Comparison of ENCODE assay signal across 28 mouse cellular contexts in the genomic region with DNA sequence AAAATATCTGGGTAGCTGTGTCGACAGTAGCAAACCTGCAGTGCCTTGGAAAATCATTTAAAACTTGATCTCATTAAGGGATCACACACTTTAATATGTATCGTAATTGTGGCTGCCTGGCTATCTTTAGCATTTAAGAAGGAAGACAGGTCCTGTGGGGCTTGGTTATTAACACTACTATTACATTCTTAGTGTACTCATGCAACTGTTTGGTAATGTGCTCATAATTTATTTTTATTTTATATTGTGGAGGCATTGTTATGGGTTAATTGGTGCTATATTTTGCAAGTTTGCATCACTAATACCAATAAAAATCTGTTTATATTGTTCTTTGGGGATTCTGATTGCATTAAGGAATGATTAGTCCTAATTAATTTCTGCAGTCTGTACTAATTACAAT.
A peak's percentile ranks its signal among the peaks of the same experiment; 100 is the strongest.
DNase-seq lines count a peak whose midpoint lies in the region; ATAC-seq and TF ChIP-seq lines count a peak whose summit lies in the region.
"Had no signal": no experiment of that assay in that cellular context is flagged by ENCODE, and none has a peak within 500 bp of the region (broad histone marks: within the 10 kb centered on the region; RNA-seq: fewer than 3 reads in every experiment).

No protein-coding gene starts in this region.

- ATAC-seq in hindbrain, embryonic 13.5 days (ENCODE audit: low FRiP score): peak; percentile 66
- no peak for ATAC-seq in hindbrain, embryonic 12.5 days (ENCODE audit: low FRiP score)
- no peak for ATAC-seq in hindbrain, postnatal 0 days
- ATAC-seq in hindbrain, embryonic 11.5 days (ENCODE audit: low FRiP score): no peak
- ATAC-seq in neural tube, embryonic 12.5 days (ENCODE audit: low FRiP score, low read depth): peak; percentile 53; the same call in 1 of the 2 replicates
- peak; percentile 70 for ATAC-seq in neural tube, embryonic 15.5 days (ENCODE audit: low FRiP score)
- no peak for ATAC-seq in liver, embryonic 12.5 days
- ATAC-seq: activated CD4-positive, CD25-positive, alpha-beta regulatory T cell, adult 4 months; CD4-positive, CD25-positive, alpha-beta regulatory T cell, adult 4 months; forebrain, embryonic 14.5 days; Patski had no signal

- H3K36me3 ChIP-seq in hindbrain, embryonic 13.5 days: no peaks in the 10 kb centered on the region
- H3K36me3 ChIP-seq in hindbrain, embryonic 12.5 days: no peaks in the 10 kb centered on the region
- no peaks in the 10 kb centered on the region for H3K36me3 ChIP-seq in hindbrain, postnatal 0 days (ENCODE audit: insufficient read depth, low read length)
- no peaks in the 10 kb centered on the region for H3K36me3 ChIP-seq in hindbrain, embryonic 11.5 days (ENCODE audit: control insufficient read depth, insufficient read depth, low read length)
- no peaks in the 10 kb centered on the region for H3K36me3 ChIP-seq in neural tube, embryonic 12.5 days
- no peaks in the 10 kb centered on the region for H3K36me3 ChIP-seq in neural tube, embryonic 15.5 days
- no peaks in the 10 kb centered on the region for H3K36me3 ChIP-seq in liver, embryonic 12.5 days
- H3K36me3 ChIP-seq: embryonic facial prominence, embryonic 13.5 days; embryonic facial prominence, embryonic 15.5 days; forebrain, embryonic 10.5 days; forebrain, embryonic 12.5 days; G1E had no signal

- WGBS in hindbrain, embryonic 13.5 days: 59% methylated on average over 2 of the region's 2 CpGs
- WGBS in hindbrain, embryonic 12.5 days: 77% methylated on average over 2 of the region's 2 CpGs
- 65% methylated on average over 2 of the region's 2 CpGs for WGBS in hindbrain, postnatal 0 days
- 91% methylated on average over 2 of the region's 2 CpGs for WGBS in hindbrain, embryonic 11.5 days
- WGBS in neural tube, embryonic 12.5 days: 63% methylated on average over 2 of the region's 2 CpGs
- 32% methylated on average over 2 of the region's 2 CpGs for WGBS in neural tube, embryonic 15.5 days
- 62% methylated on average over 2 of the region's 2 CpGs for WGBS in liver, embryonic 12.5 days (ENCODE audit: insufficient replicate concordance)

- H3K9me3 ChIP-seq in hindbrain, embryonic 13.5 days: no peaks in the 10 kb centered on the region
- H3K9me3 ChIP-seq in hindbrain, embryonic 12.5 days (replicated peaks): no peaks in the 10 kb centered on the region
- no peaks in the 10 kb centered on the region for H3K9me3 ChIP-seq in hindbrain, postnatal 0 days (ENCODE audit: low read length)
- no peaks in the 10 kb centered on the region for H3K9me3 ChIP-seq in hindbrain, embryonic 11.5 days (ENCODE audit: control insufficient read depth, low read length)
- no peaks in the 10 kb centered on the region for H3K9me3 ChIP-seq in neural tube, embryonic 12.5 days
- no peaks in the 10 kb centered on the region for H3K9me3 ChIP-seq in neural tube, embryonic 15.5 days (replicated peaks)
- H3K9me3 ChIP-seq in liver, embryonic 12.5 days (replicated peaks): no peaks in the 10 kb centered on the region
- H3K9me3 ChIP-seq: embryonic facial prominence, embryonic 13.5 days; embryonic facial prominence, embryonic 15.5 days; forebrain, embryonic 10.5 days; forebrain, embryonic 12.5 days; G1E had no signal

- H3K4me3 ChIP-seq in hindbrain, embryonic 13.5 days: no peak overlapping the region
- H3K4me3 ChIP-seq in hindbrain, embryonic 12.5 days: no peak overlapping the region
- H3K4me3 ChIP-seq in hindbrain, postnatal 0 days (ENCODE audit: low read length): no peak overlapping the region
- no peak overlapping the region for H3K4me3 ChIP-seq in hindbrain, embryonic 11.5 days (ENCODE audit: low read depth, low read length)
- H3K4me3 ChIP-seq in neural tube, embryonic 12.5 days: no peak overlapping the region
- no peak overlapping the region for H3K4me3 ChIP-seq in neural tube, embryonic 15.5 days (replicated peaks)
- H3K4me3 ChIP-seq in liver, embryonic 12.5 days: no peak overlapping the region
- H3K4me3 ChIP-seq: embryonic facial prominence, embryonic 13.5 days; embryonic facial prominence, embryonic 15.5 days; erythroblast, embryonic 14.5 days; forebrain, embryonic 10.5 days; forebrain, embryonic 12.5 days had no signal

- H3K4me2 ChIP-seq in hindbrain, embryonic 13.5 days: no peak overlapping the region
- no peak overlapping the region for H3K4me2 ChIP-seq in hindbrain, embryonic 12.5 days (replicated peaks)
- H3K4me2 ChIP-seq in hindbrain, postnatal 0 days (ENCODE audit: low read depth, low read length): no peak overlapping the region
- no peak overlapping the region for H3K4me2 ChIP-seq in hindbrain, embryonic 11.5 days (replicated peaks; ENCODE audit: low read depth, low read length)
- H3K4me2 ChIP-seq in neural tube, embryonic 12.5 days (replicated peaks): no peak overlapping the region
- no peak overlapping the region for H3K4me2 ChIP-seq in neural tube, embryonic 15.5 days
- H3K4me2 ChIP-seq in liver, embryonic 12.5 days: no peak overlapping the region
- H3K4me2 ChIP-seq: embryonic facial prominence, embryonic 13.5 days; embryonic facial prominence, embryonic 15.5 days; forebrain, embryonic 12.5 days had no signal

- no peak overlapping the region for H3K27ac ChIP-seq in hindbrain, embryonic 13.5 days
- H3K27ac ChIP-seq in hindbrain, embryonic 12.5 days: no peak overlapping the region
- no peak overlapping the region for H3K27ac ChIP-seq in hindbrain, postnatal 0 days
- no peak overlapping the region for H3K27ac ChIP-seq in hindbrain, embryonic 11.5 days (ENCODE audit: low read depth, low read length)
- no peak overlapping the region for H3K27ac ChIP-seq in neural tube, embryonic 12.5 days
- H3K27ac ChIP-seq in neural tube, embryonic 15.5 days (replicated peaks): no peak overlapping the region
- no peak overlapping the region for H3K27ac ChIP-seq in liver, embryonic 12.5 days
- H3K27ac ChIP-seq: embryonic facial prominence, embryonic 13.5 days; embryonic facial prominence, embryonic 15.5 days; forebrain, embryonic 10.5 days; forebrain, embryonic 12.5 days had no signal

- 0 out of 2 replicates have a peak, but pooled peaks cover 4% of the 10 kb centered on the region for H3K4me1 ChIP-seq in hindbrain, embryonic 13.5 days (replicated peaks)
- H3K4me1 ChIP-seq in hindbrain, embryonic 12.5 days: no peaks in the 10 kb centered on the region
- H3K4me1 ChIP-seq in hindbrain, postnatal 0 days (ENCODE audit: insufficient read depth, low read length): no peaks in the 10 kb centered on the region
- H3K4me1 ChIP-seq in hindbrain, embryonic 11.5 days (replicated peaks; ENCODE audit: control insufficient read depth, insufficient read depth, low read length): no peaks in the 10 kb centered on the region
- no peaks in the 10 kb centered on the region for H3K4me1 ChIP-seq in neural tube, embryonic 12.5 days
- peaks cover 9% of the 10 kb centered on the region for H3K4me1 ChIP-seq in neural tube, embryonic 15.5 days
- no peaks in the 10 kb centered on the region for H3K4me1 ChIP-seq in liver, embryonic 12.5 days
- H3K4me1 ChIP-seq: embryonic facial prominence, embryonic 13.5 days; embryonic facial prominence, embryonic 15.5 days; forebrain, embryonic 10.5 days; forebrain, embryonic 12.5 days had no signal

- H3K9ac ChIP-seq in hindbrain, embryonic 13.5 days: no peak overlapping the region
- H3K9ac ChIP-seq in hindbrain, embryonic 12.5 days: no peak overlapping the region
- no peak overlapping the region for H3K9ac ChIP-seq in hindbrain, postnatal 0 days (replicated peaks; ENCODE audit: low read length)
- H3K9ac ChIP-seq in hindbrain, embryonic 11.5 days (ENCODE audit: low read depth, low read length): no peak overlapping the region
- H3K9ac ChIP-seq in neural tube, embryonic 12.5 days: no peak overlapping the region
- H3K9ac ChIP-seq in neural tube, embryonic 15.5 days (replicated peaks): no peak overlapping the region
- no peak overlapping the region for H3K9ac ChIP-seq in liver, embryonic 12.5 days
- H3K9ac ChIP-seq: embryonic facial prominence, embryonic 13.5 days; embryonic facial prominence, embryonic 15.5 days; forebrain, embryonic 12.5 days had no signal

- peak; percentile 26 for DNase-seq in hindbrain, postnatal 0 days (ENCODE audit: low spot score)
- no peak for DNase-seq in hindbrain, embryonic 11.5 days (ENCODE audit: low spot score)
- no peak for DNase-seq in neural tube, embryonic 10.5 days (ENCODE audit: extremely low spot score, low spot score)
- DNase-seq: adrenal gland, adult 8-10 months; adrenal gland, postnatal 14 days; adrenal gland, postnatal 36 days; B cell, adult 2 months; cerebellum, adult 11-12 months; cerebellum, adult 2 months; cerebellum, adult 9-10 months; cerebellum, postnatal 25 days; embryo, embryonic 11 days had no signal

- no peak for TF ChIP-seq CTCF in hindbrain, postnatal 0 days (IDR thresholded peaks at IDR 0.05; ENCODE audit: low read depth)

- no peaks in the 10 kb centered on the region for H3K27me3 ChIP-seq in hindbrain, embryonic 13.5 days
- no peaks in the 10 kb centered on the region for H3K27me3 ChIP-seq in hindbrain, embryonic 12.5 days
- H3K27me3 ChIP-seq in hindbrain, postnatal 0 days (ENCODE audit: insufficient read depth, low read length): no peaks in the 10 kb centered on the region
- H3K27me3 ChIP-seq in hindbrain, embryonic 11.5 days (ENCODE audit: control insufficient read depth, insufficient read depth, low read length): no peaks in the 10 kb centered on the region
- H3K27me3 ChIP-seq in neural tube, embryonic 12.5 days (replicated peaks): no peaks in the 10 kb centered on the region
- H3K27me3 ChIP-seq in neural tube, embryonic 15.5 days (replicated peaks): no peaks in the 10 kb centered on the region
- no peaks in the 10 kb centered on the region for H3K27me3 ChIP-seq in liver, embryonic 12.5 days (replicated peaks)
- H3K27me3 ChIP-seq: CH12.LX; embryonic facial prominence, embryonic 13.5 days; embryonic facial prominence, embryonic 15.5 days; forebrain, embryonic 12.5 days; Patski had no signal

Comparison
In these comparisons a context has a peak if more than half of its experiments do, and no peak if none do; other contexts are left out.
1. ATAC-seq: peak in hindbrain, embryonic 13.5 days (single experiment), neural tube, embryonic 12.5 days (single experiment) and neural tube, embryonic 15.5 days (single experiment); none in hindbrain, embryonic 12.5 days (single experiment), hindbrain, postnatal 0 days (single experiment), hindbrain, embryonic 11.5 days (single experiment) and liver, embryonic 12.5 days (single experiment).